Mouse (Mus musculus): Measurements from ENCODE around the gene Acer3. TPM values are rescaled to one million over a fixed set of nuclear protein-coding genes. Genes with fewer than 3 reads are reported as not detected.
"Not testable (repeated sequence)": the region's sequence is repeated elsewhere in the genome, so short reads cannot be mapped to it uniquely, and the experiment has no call there.

Gene Acer3
- polyA plus RNA-seq, 1 experiment from 2014 or later: 18.9 TPM

GRCm38 (mm10) chr7:98289585-98289984, 31.4 kb downstream of the Acer3 start:
- H3K36me3 ChIP-seq (ENCODE audit: control insufficient read depth, insufficient read depth, low read length): no peaks in the 10 kb centered on the region
- no peak overlapping the region for H3K27ac ChIP-seq (replicated peaks; ENCODE audit: low read depth, low read length)
- WGBS: 41% methylated on average over 3 of the region's 3 CpGs
- ATAC-seq (ENCODE audit: low FRiP score, low TSS enrichment) (no peak), DNase-seq (no peak)
- no peaks in the 10 kb centered on the region for H3K9me3 ChIP-seq (ENCODE audit: control insufficient read depth, low read length)
- H3K4me2 ChIP-seq (ENCODE audit: low read length): no peak overlapping the region
- H3K9ac ChIP-seq (replicated peaks; ENCODE audit: low read length): no peak overlapping the region
- H3K4me3 ChIP-seq (replicated peaks; ENCODE audit: low read depth, low read length): no peak overlapping the region
- no peaks in the 10 kb centered on the region for H3K4me1 ChIP-seq (ENCODE audit: control insufficient read depth, insufficient read depth, low read length)
- no peaks in the 10 kb centered on the region for H3K27me3 ChIP-seq (ENCODE audit: control insufficient read depth, insufficient read depth, low read length)

DNA sequence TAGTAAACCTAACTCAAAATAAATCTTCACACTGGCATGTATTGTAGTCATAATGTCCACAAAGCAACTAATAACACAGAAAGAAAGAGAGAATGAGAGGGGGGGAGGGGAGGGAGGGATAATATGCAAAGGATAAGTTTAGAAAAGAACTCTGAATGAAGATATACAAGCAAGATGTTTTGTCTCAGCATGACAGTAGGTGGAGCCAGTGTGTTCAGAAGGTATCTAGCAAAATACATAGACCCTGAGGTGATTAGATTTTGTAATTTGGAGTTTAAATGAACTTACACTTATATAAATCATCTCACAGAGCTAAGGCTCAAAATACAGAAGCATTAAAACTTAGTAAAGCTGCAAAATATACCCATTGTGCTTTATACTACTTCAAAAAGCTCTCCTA, 44.7 kb downstream of the Acer3 start:
- DNase-seq (peak; percentile 7), ATAC-seq (ENCODE audit: low FRiP score, low TSS enrichment) (no peak)
- Histone ChIP-seq H3K9me3 (ENCODE audit: control insufficient read depth, low read length) (peaks cover 2% of the 10 kb centered on the region; the same call in 1 of the 2 replicates), H3K9ac (replicated peaks; ENCODE audit: low read length) (no peak overlapping the region), H3K27me3 (ENCODE audit: control insufficient read depth, insufficient read depth, low read length) (no peaks in the 10 kb centered on the region), H3K4me2 (ENCODE audit: low read length) (no peak overlapping the region), H3K27ac (replicated peaks; ENCODE audit: low read depth, low read length) (no peak overlapping the region), H3K4me3 (replicated peaks; ENCODE audit: low read depth, low read length) (no peak overlapping the region), H3K4me1 (ENCODE audit: control insufficient read depth, insufficient read depth, low read length) (no peaks in the 10 kb centered on the region), H3K36me3 (ENCODE audit: control insufficient read depth, insufficient read depth, low read length) (no peaks in the 10 kb centered on the region)

GRCm38 (mm10) chr7:98268166-98268565, 52.8 kb downstream of the Acer3 start:
- 24% methylated on average over 14 of the region's 15 CpGs for WGBS
- ATAC-seq (ENCODE audit: low FRiP score, low TSS enrichment); H3K36me3 ChIP-seq (ENCODE audit: control insufficient read depth, insufficient read depth, low read length); H3K27ac ChIP-seq (replicated peaks; ENCODE audit: low read depth, low read length); H3K27me3 ChIP-seq (ENCODE audit: control insufficient read depth, insufficient read depth, low read length); H3K9ac ChIP-seq (replicated peaks; ENCODE audit: low read length); H3K4me2 ChIP-seq (ENCODE audit: low read length); DNase-seq; H3K9me3 ChIP-seq (ENCODE audit: control insufficient read depth, low read length); H3K4me3 ChIP-seq (replicated peaks; ENCODE audit: low read depth, low read length); H3K4me1 ChIP-seq (ENCODE audit: control insufficient read depth, insufficient read depth, low read length): not testable (repeated sequence)

- Histone ChIP-seq H3K4me2 (ENCODE audit: low read length) (no peak overlapping the region), H3K36me3 (ENCODE audit: control insufficient read depth, insufficient read depth, low read length) (no peaks in the 10 kb centered on the region), H3K27ac (replicated peaks; ENCODE audit: low read depth, low read length) (no peak overlapping the region), H3K27me3 (ENCODE audit: control insufficient read depth, insufficient read depth, low read length) (no peaks in the 10 kb centered on the region), H3K4me3 (replicated peaks; ENCODE audit: low read depth, low read length) (no peak overlapping the region), H3K4me1 (ENCODE audit: control insufficient read depth, insufficient read depth, low read length) (no peaks in the 10 kb centered on the region), H3K9me3 (ENCODE audit: control insufficient read depth, low read length) (no peaks in the 10 kb centered on the region), H3K9ac (replicated peaks; ENCODE audit: low read length) (no peak overlapping the region)
- WGBS: 94% methylated on average over 2 of the region's 2 CpGs
- no peak for ATAC-seq (ENCODE audit: low FRiP score, low TSS enrichment)
- DNase-seq: no peak
These were observed 68.5 kb downstream of the Acer3 start for GRCm38 (mm10) chr7:98252520-98252919.

- Histone ChIP-seq H3K27ac (replicated peaks; ENCODE audit: low read depth, low read length) (no peak overlapping the region), H3K9me3 (ENCODE audit: control insufficient read depth, low read length) (no peaks in the 10 kb centered on the region), H3K9ac (replicated peaks; ENCODE audit: low read length) (no peak overlapping the region), H3K4me2 (ENCODE audit: low read length) (no peak overlapping the region), H3K4me1 (ENCODE audit: control insufficient read depth, insufficient read depth, low read length) (no peaks in the 10 kb centered on the region), H3K27me3 (ENCODE audit: control insufficient read depth, insufficient read depth, low read length) (no peaks in the 10 kb centered on the region), H3K36me3 (ENCODE audit: control insufficient read depth, insufficient read depth, low read length) (no peaks in the 10 kb centered on the region), H3K4me3 (replicated peaks; ENCODE audit: low read depth, low read length) (no peak overlapping the region)
- WGBS: 88% methylated on average over 3 of the region's 3 CpGs
- ATAC-seq (ENCODE audit: low FRiP score, low TSS enrichment) (no peak), DNase-seq (no peak)
These were observed 84.2 kb downstream of the Acer3 start for GRCm38 (mm10) chr7:98236686-98237359.

- Histone ChIP-seq H3K4me2 (ENCODE audit: low read length) (no peak overlapping the region), H3K27me3 (ENCODE audit: control insufficient read depth, insufficient read depth, low read length) (no peaks in the 10 kb centered on the region), H3K4me3 (replicated peaks; ENCODE audit: low read depth, low read length) (no peak overlapping the region), H3K9ac (replicated peaks; ENCODE audit: low read length) (no peak overlapping the region), H3K36me3 (ENCODE audit: control insufficient read depth, insufficient read depth, low read length) (no peaks in the 10 kb centered on the region), H3K4me1 (ENCODE audit: control insufficient read depth, insufficient read depth, low read length) (no peaks in the 10 kb centered on the region), H3K9me3 (ENCODE audit: control insufficient read depth, low read length) (no peaks in the 10 kb centered on the region), H3K27ac (replicated peaks; ENCODE audit: low read depth, low read length) (no peak overlapping the region)
- no peak for ATAC-seq (ENCODE audit: low FRiP score, low TSS enrichment)
- no peak for DNase-seq
- WGBS: 94% methylated on average over 4 of the region's 4 CpGs
These were observed 97.2 kb downstream of the Acer3 start for GRCm38 (mm10) chr7:98223796-98224195.

DNA sequence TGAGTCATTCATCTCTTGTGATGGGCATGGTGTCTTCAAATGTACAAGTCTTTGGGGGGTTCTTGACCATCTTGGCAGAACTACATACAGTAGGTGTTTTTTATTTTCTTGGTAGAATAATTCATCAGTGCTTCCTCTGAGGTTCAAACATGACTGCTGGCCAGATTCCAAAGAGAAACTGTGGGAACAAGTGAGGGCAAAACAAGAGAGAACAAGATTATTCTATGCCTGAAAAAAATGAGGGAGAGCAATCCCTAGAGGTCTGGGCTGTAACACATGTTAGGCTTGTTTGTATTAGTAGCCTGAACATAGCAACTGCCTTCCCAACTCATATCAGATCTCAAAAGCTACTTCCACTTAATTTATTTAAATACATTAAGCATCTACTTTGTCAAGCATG, 104.3 kb downstream of the Acer3 start:
- Histone ChIP-seq H3K27me3 (ENCODE audit: control insufficient read depth, insufficient read depth, low read length) (no peaks in the 10 kb centered on the region), H3K27ac (replicated peaks; ENCODE audit: low read depth, low read length) (no peak overlapping the region), H3K4me2 (ENCODE audit: low read length) (no peak overlapping the region), H3K9ac (replicated peaks; ENCODE audit: low read length) (no peak overlapping the region), H3K4me1 (ENCODE audit: control insufficient read depth, insufficient read depth, low read length) (no peaks in the 10 kb centered on the region), H3K36me3 (ENCODE audit: control insufficient read depth, insufficient read depth, low read length) (no peaks in the 10 kb centered on the region), H3K4me3 (replicated peaks; ENCODE audit: low read depth, low read length) (no peak overlapping the region), H3K9me3 (ENCODE audit: control insufficient read depth, low read length) (no peaks in the 10 kb centered on the region)
- DNase-seq: peak; percentile 44
- no peak for ATAC-seq (ENCODE audit: low FRiP score, low TSS enrichment)

DNA sequence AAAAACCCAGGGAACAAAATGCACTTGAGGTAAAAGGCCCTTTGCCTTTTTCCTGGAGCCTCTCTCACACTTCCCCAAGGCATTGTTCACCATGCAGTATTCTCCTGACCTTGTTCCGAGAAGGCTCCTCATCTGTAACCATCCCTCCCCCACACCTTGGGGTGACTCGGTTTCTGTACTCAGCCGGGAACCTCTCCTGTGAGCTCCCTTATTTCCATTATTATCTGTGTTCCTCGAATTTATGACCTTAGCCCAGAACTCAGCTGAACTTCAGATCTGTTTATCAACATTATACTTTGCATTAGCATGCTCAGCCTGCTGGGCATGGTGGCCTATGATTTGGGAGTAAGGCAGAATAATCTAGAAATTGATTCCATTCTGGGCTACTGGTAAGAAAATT, 118.1 kb downstream of the Acer3 start:
- 83% methylated on average over 4 of the region's 4 CpGs for WGBS
- H3K4me2 ChIP-seq (ENCODE audit: low read length): no peak overlapping the region
- ATAC-seq (ENCODE audit: low FRiP score, low TSS enrichment): no peak
- no peak for DNase-seq
- no peaks in the 10 kb centered on the region for H3K4me1 ChIP-seq (ENCODE audit: control insufficient read depth, insufficient read depth, low read length)
- no peaks in the 10 kb centered on the region for H3K36me3 ChIP-seq (ENCODE audit: control insufficient read depth, insufficient read depth, low read length)
- H3K27ac ChIP-seq (replicated peaks; ENCODE audit: low read depth, low read length): no peak overlapping the region
- no peaks in the 10 kb centered on the region for H3K9me3 ChIP-seq (ENCODE audit: control insufficient read depth, low read length)
- H3K4me3 ChIP-seq (replicated peaks; ENCODE audit: low read depth, low read length): no peak overlapping the region
- H3K27me3 ChIP-seq (ENCODE audit: control insufficient read depth, insufficient read depth, low read length): no peaks in the 10 kb centered on the region
- H3K9ac ChIP-seq (replicated peaks; ENCODE audit: low read length): no peak overlapping the region

DNA sequence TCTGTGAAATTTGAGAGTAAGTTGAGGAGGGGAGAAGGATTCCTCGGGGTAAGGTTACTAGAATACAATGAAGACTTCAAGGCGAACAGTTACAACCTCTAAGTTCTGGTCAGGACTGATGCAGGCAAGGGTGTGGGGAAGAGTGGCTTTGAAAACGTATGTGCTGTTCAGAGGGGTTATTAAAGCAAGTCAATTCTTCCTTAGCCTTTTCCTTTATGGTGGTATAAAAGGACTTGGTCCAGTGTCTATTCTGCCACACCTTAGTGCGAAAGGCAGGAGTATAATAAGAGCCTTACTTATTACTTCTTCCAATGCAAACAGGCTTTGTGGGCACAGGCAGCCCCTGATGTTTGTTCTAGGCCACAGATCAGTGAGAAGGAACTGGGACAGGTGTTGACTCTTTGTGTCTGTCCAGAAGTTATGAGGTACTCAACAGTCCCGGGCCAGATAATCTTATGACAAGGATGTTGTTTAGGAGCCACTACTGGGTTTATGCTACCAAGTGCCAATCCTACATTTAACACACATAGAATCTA, 119.4 kb downstream of the Acer3 start:
- DNase-seq: no peak

More for the DNA sequence above, 119.4 kb downstream of the Acer3 start:
- H3K27ac ChIP-seq (replicated peaks; ENCODE audit: low read depth, low read length): no peak overlapping the region
- H3K9me3 ChIP-seq (ENCODE audit: control insufficient read depth, low read length): no peaks in the 10 kb centered on the region
- no peak overlapping the region for H3K4me2 ChIP-seq (ENCODE audit: low read length)
- H3K27me3 ChIP-seq (ENCODE audit: control insufficient read depth, insufficient read depth, low read length): 0 out of 2 replicates have a peak, but pooled peaks cover under 1% of the 10 kb centered on the region
- ATAC-seq (ENCODE audit: low FRiP score, low TSS enrichment): no peak
- no peaks in the 10 kb centered on the region for H3K36me3 ChIP-seq (ENCODE audit: control insufficient read depth, insufficient read depth, low read length)
- WGBS: 86% methylated on average over 5 of the region's 5 CpGs
- no peak overlapping the region for H3K4me3 ChIP-seq (replicated peaks; ENCODE audit: low read depth, low read length)
- no peak overlapping the region for H3K9ac ChIP-seq (replicated peaks; ENCODE audit: low read length)
- no peaks in the 10 kb centered on the region for H3K4me1 ChIP-seq (ENCODE audit: control insufficient read depth, insufficient read depth, low read length)

All from midbrain, embryonic 14.5 days (tissue).